Mouse (Mus musculus) heart, embryonic 15.5 days (tissue): Measurements from ENCODE around the gene Adtrp. TPM values are rescaled to one million over a fixed set of nuclear protein-coding genes. Genes with fewer than 3 reads are reported as not detected.

ENCODE experiments used
- ATAC-seq: fragments of 200-750 bp; cut with Nextera tagmentation; replicated peaks from 2 replicates; pipeline ENCODE4 v1.8.0; 2017; ENCODE audit warnings: low read depth, moderate TSS enrichment; ENCODE audit not compliant: insufficient number of reproducible peaks, insufficient read depth, low FRiP score
- H3K27ac ChIP-seq: fragments of 300-500 bp; sonication (generic); 2 replicates; pipeline ENCODE4 v1.5.1; 2015; ENCODE audit warnings: mild to moderate bottlenecking, inconsistent platforms
- H3K27me3 ChIP-seq: fragments of 300-500 bp; sonication (generic); 2 replicates; pipeline ENCODE4 v1.6.1; 2015; ENCODE audit warnings: inconsistent platforms
- H3K36me3 ChIP-seq: fragments of 300-500 bp; sonication (generic); 2 replicates; pipeline ENCODE4 v1.6.1; 2015; ENCODE audit warnings: mild to moderate bottlenecking, inconsistent platforms
- H3K4me1 ChIP-seq: fragments of 300-500 bp; sonication (generic); replicated peaks from 2 replicates; pipeline ENCODE4 v1.6.1; 2015; ENCODE audit warnings: inconsistent platforms
- H3K4me2 ChIP-seq: fragments of 300-500 bp; sonication (generic); 2 replicates; pipeline ENCODE4 v1.6.1; 2015; ENCODE audit warnings: inconsistent platforms, mild to moderate bottlenecking, moderate library complexity
- H3K4me3 ChIP-seq: fragments of 300-500 bp; sonication (generic); 2 replicates; pipeline ENCODE4 v1.5.1; 2015; ENCODE audit warnings: mild to moderate bottlenecking, inconsistent platforms
- H3K9ac ChIP-seq: fragments of 300-500 bp; sonication (generic); 2 replicates; pipeline ENCODE4 v1.6.1; 2015; ENCODE audit warnings: mild to moderate bottlenecking, inconsistent platforms
- H3K9me3 ChIP-seq: fragments of 300-500 bp; sonication (generic); replicated peaks from 2 replicates; pipeline ENCODE4 v1.6.1; 2016; ENCODE audit warnings: inconsistent platforms
- WGBS: fragments of 180-500 bp; shearing (Covaris S2); methylation state at CpG from one replicate; pipeline ENCODE4 v1.1.7; 2015; ENCODE audit warnings: mixed read lengths; 5-methylcytosine and 5-hydroxymethylcytosine counted together
- polyA plus RNA-seq: library from polyadenylated mRNA; unstranded; fragments of >200 nt; fragmentation: Nextera tagmentation; extraction: Ambion mirVana; gene quantifications from 2 replicates; pipeline ENCODE4 v1.2.1, GENCODE M21; 2015

Adtrp gene
- polyA plus RNA-seq, 1 experiment from 2014 or later: 0.29 TPM

DNA sequence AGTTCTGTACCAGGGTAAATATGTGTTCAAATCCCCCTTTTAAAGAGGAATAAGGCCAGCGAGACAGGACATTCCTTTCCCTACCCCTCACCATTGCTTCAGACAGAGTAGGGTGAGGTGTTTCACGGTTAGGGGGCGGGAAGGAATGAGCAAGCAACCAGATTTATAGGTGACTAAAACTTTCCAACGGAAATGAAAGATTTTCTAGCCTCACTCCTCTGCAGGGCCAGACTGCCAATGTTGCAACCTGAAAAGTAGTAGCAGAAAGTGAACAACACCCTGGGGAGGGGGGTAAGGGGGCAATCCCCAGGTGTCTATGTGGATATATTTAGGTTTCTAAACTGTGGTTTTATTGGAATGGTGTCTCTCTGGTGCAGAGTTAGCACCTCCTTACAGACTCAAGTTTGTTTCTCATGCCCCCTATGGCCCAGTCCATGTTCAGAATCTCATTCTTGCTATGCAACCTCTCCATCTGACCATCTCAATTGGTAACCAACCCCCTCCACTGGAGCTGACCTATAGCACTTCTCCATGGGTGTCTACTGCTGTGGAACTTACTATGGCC, 73.6 kb downstream of the Adtrp start:
- no peaks in the 10 kb centered on the region for H3K9me3 ChIP-seq
- whole genome bisulfite sequencing: 83% methylated on average over 4 of the region's 4 CpGs
- no peaks in the 10 kb centered on the region for H3K36me3 ChIP-seq
- H3K9ac ChIP-seq: no peak overlapping the region
- H3K27me3 ChIP-seq: no peaks in the 10 kb centered on the region
- no peak overlapping the region for H3K27ac ChIP-seq
- no peaks in the 10 kb centered on the region for H3K4me1 ChIP-seq
- no peak for ATAC-seq
- no peak overlapping the region for H3K4me3 ChIP-seq
- H3K4me2 ChIP-seq: no peak overlapping the region

DNA sequence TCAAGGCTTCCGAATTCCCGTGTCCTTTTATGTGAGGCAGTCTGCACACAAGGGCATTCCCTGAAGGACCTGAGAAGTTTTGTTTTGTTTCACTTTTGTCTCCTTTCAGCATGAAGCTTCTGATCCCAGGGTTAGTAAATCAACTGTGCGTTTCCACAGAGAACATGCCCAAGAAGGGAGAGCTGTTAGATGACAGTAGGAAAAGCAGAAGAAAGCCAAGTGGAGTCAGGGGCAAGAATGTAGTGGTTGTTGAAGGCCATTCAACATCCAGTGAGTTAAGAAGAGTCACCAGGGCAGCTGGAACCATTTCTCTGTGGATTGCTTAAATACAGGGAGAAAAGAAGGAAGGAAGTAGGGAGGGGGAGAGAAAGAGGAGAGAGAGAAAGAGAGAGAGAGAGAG, 76.4 kb downstream of the Adtrp start:
- no peak for ATAC-seq
- 65% methylated on average over 3 of the region's 3 CpGs for WGBS
- Histone ChIP-seq H3K27ac (no peak overlapping the region), H3K36me3 (no peaks in the 10 kb centered on the region), H3K4me1 (no peaks in the 10 kb centered on the region), H3K9ac (no peak overlapping the region), H3K4me2 (no peak overlapping the region), H3K9me3 (no peaks in the 10 kb centered on the region), H3K4me3 (no peak overlapping the region), H3K27me3 (no peaks in the 10 kb centered on the region)

GRCm38 (mm10) chr13:41767941-41768340, 79.5 kb downstream of the Adtrp start:
- 81% methylated on average over 4 of the region's 4 CpGs for WGBS
- H3K4me1 ChIP-seq: no peaks in the 10 kb centered on the region
- H3K27me3 ChIP-seq: no peaks in the 10 kb centered on the region
- no peak overlapping the region for H3K4me3 ChIP-seq
- H3K36me3 ChIP-seq: no peaks in the 10 kb centered on the region
- no peak overlapping the region for H3K9ac ChIP-seq
- no peaks in the 10 kb centered on the region for H3K9me3 ChIP-seq
- H3K27ac ChIP-seq: no peak overlapping the region
- ATAC-seq: no peak
- no peak overlapping the region for H3K4me2 ChIP-seq

DNA sequence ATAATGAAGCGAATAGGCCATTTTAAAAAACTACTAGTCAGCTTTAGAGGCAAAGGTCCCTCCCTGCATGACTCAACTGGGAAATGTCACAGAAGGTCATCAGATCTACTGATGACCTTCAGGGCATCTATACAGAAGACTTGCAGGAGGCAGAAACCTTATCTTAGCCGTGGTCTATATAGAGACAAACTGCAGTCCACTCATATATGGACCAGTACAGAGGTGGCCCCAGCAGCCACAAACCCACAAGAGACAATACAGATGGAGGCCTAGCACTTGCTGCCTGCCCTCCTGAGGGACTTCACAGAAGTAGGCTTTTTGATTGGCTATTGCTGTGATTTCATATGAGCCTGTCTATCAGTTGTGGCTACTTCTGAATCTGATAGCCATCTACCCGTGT, 85.5 kb downstream of the Adtrp start:
- ATAC-seq: no peak
- H3K27me3 ChIP-seq: no peaks in the 10 kb centered on the region
- no peak overlapping the region for H3K27ac ChIP-seq
- no peak overlapping the region for H3K4me3 ChIP-seq
- WGBS: 81% methylated on average over 3 of the region's 3 CpGs
- H3K9me3 ChIP-seq: no peaks in the 10 kb centered on the region
- peaks cover 5% of the 10 kb centered on the region for H3K4me1 ChIP-seq
- no peak overlapping the region for H3K9ac ChIP-seq
- H3K36me3 ChIP-seq: no peaks in the 10 kb centered on the region
- H3K4me2 ChIP-seq: no peak overlapping the region

DNA sequence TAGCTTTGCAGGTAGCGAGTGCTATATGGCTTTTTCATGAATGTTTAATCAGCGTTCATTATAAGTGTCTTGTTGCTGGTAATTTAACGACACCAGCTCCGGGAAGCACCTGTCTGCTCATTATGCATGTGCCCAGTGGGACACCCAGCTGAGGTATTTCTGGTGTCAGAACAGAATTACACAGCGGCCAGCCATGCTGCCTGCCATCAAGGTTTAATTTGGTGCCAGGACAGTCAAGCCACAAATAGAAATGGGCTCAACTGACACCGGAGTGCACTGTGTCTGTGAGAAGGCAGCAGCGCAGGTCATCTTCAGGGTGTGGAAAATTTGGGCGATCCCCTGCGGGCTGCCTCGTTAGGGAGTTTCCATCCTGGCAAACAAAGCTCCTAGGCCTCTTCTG, 87.0 kb downstream of the Adtrp start:
- no peaks in the 10 kb centered on the region for H3K36me3 ChIP-seq
- no peak overlapping the region for H3K9ac ChIP-seq
- H3K4me1 ChIP-seq: peaks cover 5% of the 10 kb centered on the region
- no peak overlapping the region for H3K4me2 ChIP-seq
- no peak for ATAC-seq
- 54% methylated on average over 10 of the region's 10 CpGs for WGBS
- H3K9me3 ChIP-seq: no peaks in the 10 kb centered on the region
- no peak overlapping the region for H3K27ac ChIP-seq
- H3K4me3 ChIP-seq: no peak overlapping the region
- H3K27me3 ChIP-seq: no peaks in the 10 kb centered on the region

- H3K4me2 ChIP-seq: no peak overlapping the region
- no peaks in the 10 kb centered on the region for H3K27me3 ChIP-seq
- H3K4me1 ChIP-seq: peaks cover 7% of the 10 kb centered on the region
- H3K4me3 ChIP-seq: no peak overlapping the region
- 72% methylated on average over 19 of the region's 19 CpGs for WGBS
- no peak for ATAC-seq
- no peaks in the 10 kb centered on the region for H3K36me3 ChIP-seq
- no peak overlapping the region for H3K27ac ChIP-seq
- H3K9ac ChIP-seq: no peak overlapping the region
- H3K9me3 ChIP-seq: no peaks in the 10 kb centered on the region
Observed at GRCm38 (mm10) chr13:41758550-41759465, 88.7 kb downstream of the Adtrp start.

DNA sequence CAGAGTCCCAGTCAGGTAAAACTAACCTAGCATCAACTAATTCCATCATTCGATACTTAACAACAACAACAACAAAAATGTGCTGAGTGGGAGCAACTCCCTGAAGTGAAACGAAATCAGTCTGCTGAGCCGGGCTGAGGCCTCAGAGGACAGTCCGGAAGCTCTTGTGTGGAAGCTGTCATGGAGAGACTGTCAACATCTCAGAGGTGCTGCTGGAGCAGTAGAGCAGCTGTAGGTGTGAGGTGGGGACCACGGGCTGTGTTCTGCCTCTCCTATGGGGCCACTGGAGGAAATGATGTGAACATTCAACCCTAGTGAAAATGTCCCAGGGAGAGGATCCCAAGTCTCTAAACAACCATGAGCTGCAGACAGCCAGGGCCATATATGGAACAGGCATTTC, 94.4 kb downstream of the Adtrp start:
- H3K4me3 ChIP-seq: no peak overlapping the region
- H3K27me3 ChIP-seq: no peaks in the 10 kb centered on the region
- no peak overlapping the region for H3K27ac ChIP-seq
- H3K4me2 ChIP-seq: no peak overlapping the region
- no peak; the same call in 1 of the 2 replicates for ATAC-seq
- no peak overlapping the region for H3K9ac ChIP-seq
- H3K4me1 ChIP-seq: peaks cover 19% of the 10 kb centered on the region
- no peaks in the 10 kb centered on the region for H3K9me3 ChIP-seq
- no peaks in the 10 kb centered on the region for H3K36me3 ChIP-seq
- WGBS: 38% methylated on average over 5 of the region's 5 CpGs

DNA sequence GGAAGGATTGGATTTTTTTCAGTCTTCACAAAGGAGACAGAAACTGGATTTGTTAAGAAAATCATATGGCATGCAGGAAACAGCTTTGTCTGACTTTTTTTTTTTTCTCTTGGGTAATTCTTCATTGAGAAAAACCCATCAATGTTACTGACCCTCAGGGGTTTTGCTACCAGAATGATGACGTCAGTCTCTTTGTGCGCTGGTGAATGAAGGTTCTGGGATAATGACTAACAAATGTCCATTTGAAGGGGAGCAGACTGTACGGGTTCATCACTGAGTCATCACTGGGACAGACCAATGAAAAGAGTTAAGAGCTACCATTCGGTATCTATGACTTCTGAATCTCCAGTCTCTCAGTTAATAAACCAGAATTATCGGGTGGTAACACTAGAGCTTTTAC, 97.0 kb downstream of the Adtrp start:
- Histone ChIP-seq H3K4me1 (peaks cover 20% of the 10 kb centered on the region), H3K4me3 (no peak overlapping the region), H3K4me2 (no peak overlapping the region), H3K9me3 (no peaks in the 10 kb centered on the region), H3K9ac (no peak overlapping the region), H3K27me3 (no peaks in the 10 kb centered on the region), H3K27ac (no peak overlapping the region), H3K36me3 (no peaks in the 10 kb centered on the region)
- ATAC-seq: no peak
- 71% methylated on average over 5 of the region's 5 CpGs for WGBS

DNA sequence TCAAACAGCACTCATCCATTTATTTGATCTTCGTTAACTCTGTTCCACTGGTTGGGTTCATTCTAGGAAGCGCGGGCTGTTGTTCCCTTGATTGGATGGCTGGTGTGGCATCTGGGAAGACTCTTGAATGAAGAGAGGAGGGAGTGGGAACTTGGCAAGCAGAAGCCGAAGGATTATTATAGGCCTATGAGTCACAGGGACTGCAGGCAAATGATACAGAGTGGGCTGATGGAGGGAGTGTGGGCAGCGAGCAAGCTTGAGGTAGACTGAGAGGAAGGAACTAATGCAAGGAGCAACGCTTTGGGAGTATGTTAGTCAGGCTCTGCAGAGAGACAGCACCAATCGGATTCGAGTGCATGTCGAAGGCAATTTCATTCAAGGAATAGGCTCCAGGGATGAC, 98.6 kb downstream of the Adtrp start:
- Histone ChIP-seq H3K9me3 (no peaks in the 10 kb centered on the region), H3K4me3 (no peak overlapping the region), H3K27ac (peak overlapping the region; percentile 73), H3K4me1 (peaks cover 18% of the 10 kb centered on the region), H3K9ac (0 out of 2 replicates have a peak overlapping the region, but pooled peaks have one; percentile 23), H3K27me3 (no peaks in the 10 kb centered on the region), H3K4me2 (peak overlapping the region; percentile 38), H3K36me3 (no peaks in the 10 kb centered on the region)
- ATAC-seq: peak; percentile 80
- WGBS: 27% methylated on average over 9 of the region's 9 CpGs

DNA sequence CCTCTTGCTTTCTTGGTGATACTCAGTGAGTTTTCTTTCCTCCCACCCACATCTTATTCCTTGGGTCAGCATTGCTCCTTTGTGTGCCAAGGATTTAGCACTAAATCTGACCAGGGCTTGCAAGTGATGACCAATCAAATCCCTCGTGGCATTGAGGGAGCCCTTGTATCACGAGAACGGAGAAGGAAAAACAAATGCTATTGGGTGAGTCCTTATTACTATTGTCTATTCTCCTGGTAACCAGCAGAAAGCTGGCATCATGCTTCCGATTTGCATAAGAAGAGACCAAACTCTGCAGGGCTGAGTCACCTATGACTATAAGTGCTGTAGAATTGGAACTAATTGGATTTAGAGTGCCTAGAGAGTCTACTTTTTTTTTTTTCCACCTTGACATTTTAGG, 99.8 kb downstream of the Adtrp start:
- Histone ChIP-seq H3K9me3 (no peaks in the 10 kb centered on the region), H3K4me1 (peaks cover 18% of the 10 kb centered on the region), H3K27ac (no peak overlapping the region), H3K4me3 (no peak overlapping the region), H3K36me3 (no peaks in the 10 kb centered on the region), H3K9ac (no peak overlapping the region), H3K27me3 (no peaks in the 10 kb centered on the region), H3K4me2 (no peak overlapping the region)
- no peak for ATAC-seq
- WGBS: 88% methylated on average over 4 of the region's 4 CpGs

DNA sequence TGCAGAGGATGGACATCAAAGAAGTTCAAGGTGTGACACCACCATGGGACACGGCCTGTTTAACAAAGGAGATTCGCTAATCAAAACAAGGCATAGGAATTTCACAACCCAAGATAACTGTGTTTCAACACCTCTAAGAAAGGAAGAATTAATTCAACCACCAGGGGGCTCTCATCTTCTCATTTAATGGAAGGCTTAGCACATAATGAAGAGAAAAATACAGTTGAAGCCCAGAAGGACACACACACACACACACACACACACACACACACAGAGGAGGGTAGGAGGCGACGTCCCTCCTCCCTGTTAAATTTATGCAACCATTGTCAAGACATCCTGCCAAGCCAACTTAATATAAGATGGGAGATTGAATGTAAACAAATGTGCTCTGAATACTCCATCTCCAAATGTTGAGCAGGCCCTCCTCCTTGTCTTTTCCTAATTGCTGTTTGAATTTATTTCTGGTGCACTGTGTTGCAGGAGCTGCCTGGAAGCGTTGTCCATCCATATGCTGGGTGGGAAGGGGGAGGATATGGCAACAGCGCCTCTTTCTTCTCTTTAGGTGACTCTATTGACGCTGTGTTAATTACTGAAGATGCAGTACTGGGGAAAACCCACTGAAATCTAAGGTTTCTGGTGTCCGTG, 100.4 kb downstream of the Adtrp start:
- Histone ChIP-seq H3K9ac (no peak overlapping the region), H3K4me3 (no peak overlapping the region), H3K27ac (no peak overlapping the region), H3K4me1 (peaks cover 18% of the 10 kb centered on the region), H3K36me3 (no peaks in the 10 kb centered on the region), H3K4me2 (no peak overlapping the region), H3K9me3 (no peaks in the 10 kb centered on the region), H3K27me3 (no peaks in the 10 kb centered on the region)
- 54% methylated on average over 8 of the region's 8 CpGs for WGBS
- ATAC-seq: no peak
